Mouse (Mus musculus): ENCODE measurements around the gene Tmc4.

The Tmc4 gene

DNA sequence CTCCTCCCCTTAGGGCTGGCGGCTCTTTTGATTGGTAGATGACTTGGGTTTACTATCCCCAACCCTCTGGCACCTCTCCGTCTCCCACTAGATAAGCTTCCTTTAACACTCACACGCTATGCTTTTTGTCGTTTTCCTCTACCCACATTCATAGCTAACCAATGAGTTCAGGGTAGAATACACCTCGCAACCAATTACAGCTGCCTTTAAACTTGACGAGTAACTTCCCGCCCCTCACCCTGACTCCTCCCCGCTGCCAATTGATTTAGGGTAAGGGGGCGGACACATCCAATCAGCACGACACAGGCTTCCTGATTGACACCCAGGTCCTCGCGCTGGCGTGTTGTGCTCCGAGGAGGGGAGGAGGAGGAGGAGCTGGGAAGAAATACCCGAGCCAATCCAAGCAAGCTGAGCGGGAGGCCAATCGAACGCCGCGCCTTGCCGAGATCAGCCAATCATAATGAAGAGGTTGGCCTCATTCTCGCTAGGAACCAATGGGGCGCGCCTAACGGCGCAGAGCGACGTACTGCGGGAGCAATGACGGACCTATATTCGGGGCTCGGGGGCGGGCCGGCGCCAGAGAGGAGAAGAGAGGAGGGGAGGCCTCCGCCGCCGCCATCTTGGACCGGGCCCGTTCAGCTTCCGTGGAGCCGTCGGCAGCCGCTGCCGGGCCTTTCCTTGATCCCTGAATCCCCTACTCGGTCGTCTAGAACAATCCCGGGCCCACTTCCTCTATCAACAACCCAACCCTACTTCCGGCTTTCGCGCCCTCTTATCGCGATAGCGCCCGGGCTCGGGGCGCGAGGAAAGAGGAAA lies 32.5 kb downstream of the Tmc4 start, which contains the start of gene Cnot3:
Gene Cnot3 (plus strand): TSS at position 597 of the 816 bp plus-strand sequence.
- intact Hi-C loops (cut with DNase I), result loop anchor here (1.0 kb wide), 1 partner anchor 20 kb away; the partner anchor contains the start of gene Leng1

DNA sequence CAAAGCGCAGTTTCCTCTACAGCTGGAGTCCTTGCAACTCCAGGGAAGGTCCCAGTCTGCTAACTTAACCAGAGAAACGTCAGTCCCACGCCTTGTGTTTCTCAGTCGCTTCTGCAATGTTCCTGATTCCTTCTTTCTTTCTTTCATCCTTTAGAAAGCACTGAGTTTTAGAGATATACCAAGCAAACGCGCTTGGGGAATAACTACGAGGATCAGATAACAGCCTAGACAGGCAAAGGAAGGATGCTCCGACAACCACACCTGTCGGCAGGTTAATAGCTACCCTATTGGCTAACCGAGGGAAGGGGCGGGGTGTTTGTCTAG lies 33.0 kb downstream of the Tmc4 start:
- intact Hi-C loops (cut with DNase I), result no loop called here

DNA sequence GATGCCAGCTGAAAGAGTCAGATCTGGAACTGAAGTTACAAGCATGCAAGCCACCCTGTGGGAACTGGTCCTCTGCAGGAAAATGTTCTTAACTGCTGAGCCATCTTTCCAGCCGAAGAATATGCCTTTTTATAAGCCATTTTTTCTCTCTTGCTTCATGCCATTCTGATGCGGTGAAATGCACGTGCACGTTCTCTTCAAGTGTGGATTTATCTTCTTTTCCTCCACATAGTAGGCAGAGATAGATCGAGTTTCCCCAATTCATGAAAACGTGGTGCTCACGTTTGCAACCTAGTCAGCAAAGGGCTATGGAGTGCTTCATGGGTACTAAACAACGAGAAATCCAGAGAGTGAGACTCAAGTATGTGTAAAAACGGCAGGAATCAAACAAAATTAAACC lies 33.5 kb downstream of the Tmc4 start:
- intact Hi-C loops (cut with DNase I), result no loop called here

DNA sequence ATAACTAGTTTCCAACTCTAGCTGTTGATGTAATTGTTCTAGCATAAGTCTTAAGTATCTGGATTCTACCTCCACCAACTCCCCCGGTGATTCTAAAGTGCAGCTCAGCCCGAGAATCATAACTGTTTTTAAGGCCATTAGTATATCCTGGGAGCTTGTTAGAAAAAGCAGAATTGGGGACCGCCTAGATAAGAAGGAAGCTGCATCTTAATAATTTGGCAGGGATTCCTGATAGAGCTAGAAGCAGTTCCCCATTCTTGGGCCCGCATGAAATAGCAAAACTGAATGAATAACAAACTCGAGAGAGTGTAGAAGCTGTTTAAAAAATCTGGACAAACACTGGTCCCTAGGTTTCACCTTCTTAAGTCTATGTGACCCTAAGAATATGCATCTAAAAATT lies 33.9 kb downstream of the Tmc4 start:
- intact Hi-C loops (cut with DNase I), result no loop called here

DNA sequence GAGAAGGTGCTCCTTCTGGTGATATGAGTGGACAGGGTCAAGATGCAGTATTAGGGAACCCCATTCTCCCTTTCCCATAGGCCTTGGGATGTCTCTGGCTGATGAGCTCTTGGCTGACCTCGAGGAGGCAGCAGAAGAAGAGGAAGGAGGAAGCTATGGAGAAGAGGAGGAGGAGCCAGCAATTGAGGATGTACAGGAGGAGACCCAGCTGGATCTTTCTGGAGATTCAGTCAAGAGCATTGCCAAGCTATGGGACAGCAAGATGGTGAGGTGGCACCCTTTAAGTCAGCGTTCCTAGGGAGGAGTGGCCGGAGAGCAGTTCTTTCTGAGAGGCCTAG lies 46.9 kb downstream of the Tmc4 start:
- intact Hi-C loops (cut with DNase I), result no loop called here

DNA sequence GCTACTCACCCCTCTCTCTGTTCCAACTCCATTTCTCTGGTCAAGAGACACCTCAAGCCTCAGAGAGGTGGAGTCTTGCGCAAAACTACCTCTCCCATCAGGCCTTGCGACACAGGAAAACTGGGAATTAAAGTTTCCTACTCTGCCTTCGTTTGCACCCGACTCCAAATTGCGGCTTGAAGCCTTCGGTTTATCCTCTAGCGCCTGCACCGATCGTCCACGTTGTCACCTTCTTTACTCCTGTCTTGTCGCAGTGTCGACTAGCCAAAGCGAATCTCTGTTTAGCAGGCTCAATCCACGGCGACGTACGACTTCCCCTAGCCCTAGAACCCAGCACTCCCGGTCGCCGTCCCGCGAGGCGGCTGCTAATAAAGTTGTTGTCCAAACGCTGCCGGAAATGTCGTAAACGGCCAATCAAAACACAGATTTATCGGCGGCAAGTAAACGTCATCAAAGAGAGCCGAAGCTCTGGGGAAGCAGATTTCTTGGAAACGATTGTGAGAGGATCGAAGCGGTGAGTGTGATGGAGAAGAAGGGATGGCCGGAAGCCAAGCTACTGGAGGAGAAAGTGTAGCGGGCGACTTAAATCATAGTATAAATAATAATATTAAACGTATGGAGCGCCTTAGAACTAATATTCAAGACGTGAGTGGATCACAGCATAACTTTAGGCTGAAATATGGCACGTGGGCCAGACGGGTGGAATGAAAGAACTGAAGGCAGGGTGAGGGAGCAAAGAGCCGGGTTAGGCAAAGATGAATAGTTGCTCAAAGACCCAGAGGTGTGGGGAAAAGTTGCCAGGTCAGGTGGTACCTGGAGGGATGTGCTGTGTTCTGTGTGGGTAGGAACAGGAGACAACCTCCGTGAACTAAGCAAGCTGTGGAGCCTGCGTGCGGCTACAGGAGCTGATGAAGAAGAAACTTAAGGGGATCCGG lies 47.5 kb downstream of the Tmc4 start, which contains the start of the genes Tfpt and Prpf31:
Gene Tfpt (minus strand): TSS at position 387 of the 935 bp plus-strand sequence.
Gene Prpf31 (plus strand): TSS at position 443 of the 935 bp plus-strand sequence.
- intact Hi-C loops (cut with DNase I), result no loop called here

DNA sequence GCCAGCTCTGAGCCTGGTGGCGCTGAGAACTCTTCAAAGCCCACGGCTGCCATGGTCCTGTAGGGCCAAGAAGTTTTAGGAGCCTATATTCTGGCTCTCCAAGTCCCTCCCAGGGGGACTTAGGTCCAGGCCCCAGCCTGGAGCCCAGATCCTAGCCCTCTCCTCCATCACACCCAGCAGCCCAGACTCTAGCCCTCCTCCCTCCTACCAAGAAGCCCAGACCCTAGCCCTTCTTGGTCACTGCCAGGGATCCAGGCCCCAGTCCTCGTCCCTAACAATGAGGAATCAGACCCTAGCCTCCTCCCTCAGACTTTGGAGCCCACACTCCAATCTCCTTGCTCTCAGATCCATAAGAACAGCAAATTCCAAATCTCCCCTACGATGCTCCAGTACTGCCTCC lies 48.3 kb downstream of the Tmc4 start:
- intact Hi-C loops (cut with DNase I), result no loop called here

DNA sequence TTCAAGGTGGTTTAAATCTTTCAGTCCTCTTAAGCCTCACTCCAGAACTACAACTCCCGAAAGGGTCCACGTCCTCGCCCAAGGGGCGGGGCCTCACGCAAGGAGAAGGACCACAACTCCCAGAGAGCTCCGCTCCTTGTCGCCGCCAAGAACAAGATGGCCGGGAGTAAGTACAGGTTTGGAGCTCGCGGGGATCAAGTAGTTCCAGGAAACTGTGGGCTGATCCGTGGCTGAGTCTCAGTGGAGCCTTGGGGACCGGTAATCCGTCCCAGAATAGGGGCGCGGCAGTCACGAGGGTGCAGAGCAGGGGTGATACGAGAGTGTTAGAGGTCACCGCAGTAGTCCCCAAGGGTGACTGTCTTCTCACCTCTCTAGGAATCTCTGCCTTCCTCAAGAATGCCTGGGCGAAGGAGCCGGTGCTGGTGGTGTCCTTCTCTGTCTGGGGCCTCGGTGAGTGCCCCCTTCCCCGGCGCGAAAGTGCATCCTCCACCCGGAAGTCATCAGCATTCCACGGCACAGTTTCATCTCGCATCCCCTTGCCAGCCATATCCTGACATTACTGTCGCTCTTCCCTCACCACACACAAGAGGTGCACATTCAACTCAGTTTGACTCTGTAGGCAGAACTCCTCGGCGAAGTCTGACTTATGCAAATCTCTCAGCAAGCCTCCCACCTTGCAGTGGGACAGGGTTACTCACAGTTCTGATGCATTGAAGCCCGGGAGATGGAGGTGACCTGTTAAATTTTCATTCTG lies 59.9 kb downstream of the Tmc4 start, which contains the start of gene Ndufa3:
Gene Ndufa3 (plus strand): TSS at position 132 of the 754 bp plus-strand sequence.
- intact Hi-C loops (cut with DNase I), result no loop called here

DNA sequence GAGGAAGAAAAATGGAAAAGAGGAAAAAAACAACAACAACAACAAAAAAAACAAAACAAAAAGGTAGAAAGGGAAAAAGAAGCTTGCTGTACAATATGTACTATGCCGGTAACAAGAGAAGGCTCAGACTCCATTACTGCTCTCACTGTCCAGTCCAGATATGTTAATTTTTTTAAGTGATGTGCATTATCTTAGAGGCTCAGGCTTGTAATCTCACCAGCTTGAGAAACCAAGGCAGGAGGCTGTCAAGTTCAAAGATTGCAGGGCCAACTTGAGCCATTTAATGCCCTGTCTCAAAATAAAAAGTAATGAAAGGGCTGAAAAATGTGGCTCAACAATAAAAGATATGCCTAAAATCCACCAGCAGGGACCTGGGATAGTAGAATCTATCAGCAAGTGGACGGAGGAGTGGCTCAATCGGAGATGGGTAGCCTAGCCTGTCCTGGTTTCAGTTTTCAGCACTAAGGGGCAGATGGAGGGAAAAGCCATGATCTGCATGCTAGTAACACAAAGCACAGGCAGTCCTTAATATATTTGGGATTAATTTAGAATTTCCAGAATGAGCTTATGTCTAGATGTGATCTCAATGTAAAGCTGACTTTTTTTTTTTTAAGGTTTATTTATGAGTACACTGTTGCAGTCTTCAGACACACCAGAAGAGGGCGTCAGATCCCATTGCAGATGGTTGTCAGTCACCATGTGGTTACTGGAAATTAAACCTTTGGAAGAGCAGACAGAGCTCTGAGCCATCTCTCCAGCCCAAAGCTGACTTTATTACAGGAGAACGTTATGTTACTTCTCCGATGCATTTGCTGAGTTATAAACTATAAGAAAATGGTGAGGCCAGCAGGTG lies 60.7 kb downstream of the Tmc4 start:
- intact Hi-C loops (cut with DNase I), result no loop called here

DNA sequence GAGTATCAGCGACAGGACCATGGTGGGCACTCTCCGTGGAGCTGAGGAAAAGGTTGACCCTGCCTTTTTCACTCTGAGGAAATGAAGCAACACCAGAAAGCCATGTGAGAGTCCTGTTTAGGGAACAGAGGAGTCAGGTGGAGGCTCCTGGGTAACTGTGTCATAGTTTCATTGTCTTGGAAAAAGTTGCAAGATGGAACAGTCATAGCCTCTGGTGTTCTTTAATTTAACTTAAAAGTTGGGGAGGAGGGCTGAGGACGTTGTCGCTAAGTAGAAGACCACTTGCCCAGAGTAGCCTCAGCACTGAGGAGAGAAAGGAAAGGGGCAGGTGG lies 61.3 kb downstream of the Tmc4 start, which contains the start of gene Oscar:
Gene Oscar (minus strand): TSS at position 101 of the 332 bp plus-strand sequence.
- intact Hi-C loops (cut with DNase I), result no loop called here

Small RNAs within 50 kb of the gene (microRNA-seq; reads per million reads assigned to microRNA genes)
- 2.1 to 3.0 reads per million in 2 experiments for gene Mir3572
